Mouse (Mus musculus) gastrocnemius, postnatal 10 days (tissue): ENCODE results near the gene Tex37. TPM values are rescaled to one million over a fixed set of nuclear protein-coding genes. Genes with fewer than 3 reads are reported as not detected.

Experiments
- DNase-seq: peaks from one replicate; pipeline ENCODE4 v3.0.0; 2021; ENCODE audit warnings: mixed read lengths
- total RNA-seq, 2 experiments: library from RNA; stranded (reverse); gene quantifications; 2 replicates each; pipeline ENCODE4 v1.2.3; 2021

The Tex37 gene
- total RNA-seq, 2 experiments from 2014 or later = not detected

GRCm38 (mm10) chr6:70880714-70881304 lies 37.9 kb downstream of the Tex37 start:
- DNase-seq = peak; percentile 72

- no peak for DNase-seq
These were observed 43.7 kb downstream of the Tex37 start for GRCm38 (mm10) chr6:70875017-70875416.

- DNase-seq = no peak
These were observed 44.5 kb downstream of the Tex37 start for GRCm38 (mm10) chr6:70874035-70874775.

GRCm38 (mm10) chr6:70872570-70872969 lies 46.2 kb downstream of the Tex37 start:
- DNase-seq = no peak

- DNase-seq = no peak
These were observed 46.6 kb downstream of the Tex37 start for GRCm38 (mm10) chr6:70872128-70872527.

- DNase-seq = no peak
These were observed 47.2 kb downstream of the Tex37 start for GRCm38 (mm10) chr6:70871511-70871980.

GRCm38 (mm10) chr6:70867297-70867696 lies 51.4 kb downstream of the Tex37 start:
- DNase-seq = no peak

- DNase-seq = no peak
These were observed 52.0 kb downstream of the Tex37 start for GRCm38 (mm10) chr6:70866761-70867160.

GRCm38 (mm10) chr6:70864285-70864684 lies 54.4 kb downstream of the Tex37 start:
- no peak for DNase-seq

Other genes starting within 250 kb of the Tex37 start
- 10 to 100 TPM in 1 of 2 experiments, 1 to 10 TPM in 1; 8.5 to 10.2 TPM for gene Rpia, start 126.7 kb downstream of the Tex37 start, total RNA-seq
- gene Eif2ak3, start 74.4 kb downstream of the Tex37 start, total RNA-seq = 10 to 100 TPM; 10.5 to 15.4 TPM
- gene Foxi3, start 37.6 kb upstream of the Tex37 start, total RNA-seq = not detected
- 1 to 10 TPM; 7.8 to 8.5 TPM for gene Thnsl2, start 225.5 kb upstream of the Tex37 start, total RNA-seq